Mouse (Mus musculus): ENCODE data around the gene Frem1.

GRCm38 (mm10) chr4:83056496-83056895, 4.4 kb upstream of the Frem1 start:
- TF ChIP-seq CTCF (IDR thresholded peaks at IDR 0.05; ENCODE audit: borderline replicate concordance, control insufficient read depth, extremely low read depth, insufficient read depth, low read length, poor library complexity) (no peak), POLR2A (IDR thresholded peaks at IDR 0.05; ENCODE audit: control insufficient read depth, extremely low read depth, insufficient read depth, low read length, poor library complexity) (no peak)
